Mouse (Mus musculus) CD4-positive helper T cell, adult 2 months (primary cell): ENCODE data around the gene Polr2f.

Experiments used
- DNase-seq: peaks from one replicate; pipeline ENCODE4 v3.0.0-alpha.2; 2012; ENCODE audit warnings: low read depth, missing footprints, low spot score

Polr2f gene

DNA sequence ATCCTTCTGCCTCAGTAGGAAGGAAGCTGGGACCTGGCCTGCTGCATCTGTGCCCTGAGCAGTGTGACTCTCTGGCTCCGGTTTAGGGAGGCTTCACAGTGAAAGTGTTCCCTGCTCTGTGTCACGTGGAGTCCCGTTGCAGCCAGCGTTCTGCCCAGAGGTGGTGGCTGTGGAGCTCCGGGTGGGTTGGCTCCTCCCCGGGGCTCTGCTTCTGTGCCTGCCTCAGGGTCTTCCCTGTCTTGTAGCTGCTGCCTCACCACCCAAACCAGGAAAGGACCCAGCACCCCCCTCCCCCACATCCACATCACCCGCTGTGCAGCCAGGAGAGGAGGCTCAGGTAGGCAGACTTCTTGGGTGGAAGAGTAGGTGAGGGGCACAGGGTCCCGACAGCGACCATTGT lies 21.3 kb upstream of the Polr2f start:
- DNase-seq: no peak

- no peak for DNase-seq
Observed at GRCm38 (mm10) chr15:79122119-79122518, 18.7 kb upstream of the Polr2f start.

DNA sequence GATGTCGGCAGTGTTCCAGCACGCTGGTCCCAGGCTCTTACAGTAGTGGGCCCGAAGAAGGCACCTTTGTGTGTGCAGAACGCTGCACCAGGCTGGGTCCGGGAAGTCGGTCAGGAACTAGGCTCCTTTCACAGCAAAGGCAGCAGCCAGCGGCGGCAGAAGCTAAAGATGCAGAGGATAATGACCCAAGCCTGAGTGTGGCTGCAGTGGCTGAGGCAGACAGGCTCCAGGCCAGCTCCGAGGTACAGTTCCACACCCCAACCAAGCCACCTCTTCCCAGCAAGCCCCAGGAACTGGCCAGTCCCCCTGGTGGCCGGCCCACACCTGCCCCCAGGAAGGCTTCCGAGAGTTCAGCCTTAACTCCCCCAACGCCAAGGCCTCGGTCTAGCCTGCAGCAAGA lies 18.3 kb upstream of the Polr2f start:
- no peak for DNase-seq

- no peak for DNase-seq
Observed at GRCm38 (mm10) chr15:79123751-79124150, 17.1 kb upstream of the Polr2f start.

- DNase-seq: no peak
Observed at GRCm38 (mm10) chr15:79124331-79124875, 16.4 kb upstream of the Polr2f start.

- DNase-seq: peak; percentile 57
Observed at GRCm38 (mm10) chr15:79126217-79126932, 14.4 kb upstream of the Polr2f start.

GRCm38 (mm10) chr15:79127101-79127500 lies 13.7 kb upstream of the Polr2f start:
- no peak for DNase-seq

DNA sequence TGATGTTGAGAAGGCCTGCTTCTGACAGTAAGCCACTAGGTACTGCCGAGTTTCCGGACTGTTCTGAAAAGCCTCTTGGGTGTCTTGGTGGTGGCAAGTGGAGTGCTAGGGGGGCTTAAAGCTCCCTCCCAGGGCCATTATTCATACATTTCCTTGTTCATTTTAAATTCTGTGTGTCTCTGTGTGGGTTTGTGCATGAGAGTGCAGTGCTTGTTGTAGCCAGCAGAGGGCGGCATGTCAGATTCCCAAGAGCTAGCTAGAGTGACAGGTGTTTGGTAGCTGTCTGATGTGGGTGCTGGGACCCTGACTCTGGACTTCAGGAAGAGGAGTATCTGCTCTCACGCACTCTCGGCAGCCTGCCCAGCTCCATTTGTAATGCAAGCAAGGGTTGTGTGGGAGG lies 12.6 kb upstream of the Polr2f start:
- DNase-seq: peak; percentile 31

DNA sequence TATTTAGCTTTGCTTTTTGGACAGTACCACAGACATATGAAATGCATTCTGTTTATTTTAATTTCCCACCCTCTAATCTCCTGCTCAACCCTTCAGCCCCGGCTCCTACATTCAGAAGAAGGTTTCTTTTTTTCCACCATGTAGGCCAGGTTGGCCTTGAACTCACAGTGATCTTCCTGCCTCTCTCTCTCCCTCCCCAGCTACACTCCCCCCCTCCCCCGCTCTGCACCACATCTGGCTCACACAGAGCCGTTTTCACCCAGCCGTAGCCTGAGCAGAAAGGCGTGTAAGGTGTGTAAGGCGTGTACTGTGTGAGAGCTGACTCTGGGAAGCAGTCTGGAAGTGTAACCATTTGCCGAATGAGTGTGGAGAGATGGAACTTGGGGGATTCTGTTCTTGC lies 11.5 kb upstream of the Polr2f start:
- DNase-seq: no peak

DNA sequence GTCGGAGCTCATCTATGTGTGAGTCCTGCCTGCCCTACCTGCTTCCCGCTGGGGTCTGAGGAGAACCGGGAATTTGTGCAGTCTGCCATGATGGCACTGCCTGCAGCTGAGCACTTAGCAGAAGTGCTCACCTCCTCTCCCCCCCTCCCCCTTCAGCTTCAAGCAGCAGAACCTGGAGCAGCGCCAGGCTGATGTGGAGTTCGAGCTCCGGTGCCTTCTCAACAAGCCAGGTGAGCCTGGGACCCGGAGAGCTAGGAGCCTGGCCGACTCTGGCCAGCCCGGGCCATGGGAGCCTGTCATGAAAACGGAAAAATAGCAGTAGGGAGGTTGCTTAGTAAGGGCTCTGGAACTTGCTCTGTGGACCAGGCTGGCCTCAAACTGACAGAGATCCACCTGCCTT lies 10.0 kb upstream of the Polr2f start:
- no peak for DNase-seq

DNA sequence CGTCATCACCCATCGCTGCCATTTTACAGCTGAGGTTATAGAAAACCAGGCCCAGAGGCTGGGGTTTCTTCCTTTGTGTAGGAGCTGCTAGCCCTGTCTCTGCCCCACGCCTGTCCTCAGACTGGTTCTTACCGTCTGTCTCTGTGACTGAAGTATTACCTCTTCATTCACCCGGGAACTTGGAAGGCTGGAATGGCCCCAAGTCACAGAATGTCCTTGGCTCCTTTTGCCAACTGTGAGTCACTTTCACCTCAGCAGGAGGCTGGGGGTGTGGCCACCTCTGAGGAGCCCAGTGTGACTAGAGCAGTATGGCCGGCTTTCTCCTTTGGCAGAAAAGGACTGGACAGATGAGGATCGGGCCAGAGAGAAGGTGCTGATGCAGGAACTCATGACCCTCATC lies 9.4 kb upstream of the Polr2f start:
- no peak for DNase-seq

DNA sequence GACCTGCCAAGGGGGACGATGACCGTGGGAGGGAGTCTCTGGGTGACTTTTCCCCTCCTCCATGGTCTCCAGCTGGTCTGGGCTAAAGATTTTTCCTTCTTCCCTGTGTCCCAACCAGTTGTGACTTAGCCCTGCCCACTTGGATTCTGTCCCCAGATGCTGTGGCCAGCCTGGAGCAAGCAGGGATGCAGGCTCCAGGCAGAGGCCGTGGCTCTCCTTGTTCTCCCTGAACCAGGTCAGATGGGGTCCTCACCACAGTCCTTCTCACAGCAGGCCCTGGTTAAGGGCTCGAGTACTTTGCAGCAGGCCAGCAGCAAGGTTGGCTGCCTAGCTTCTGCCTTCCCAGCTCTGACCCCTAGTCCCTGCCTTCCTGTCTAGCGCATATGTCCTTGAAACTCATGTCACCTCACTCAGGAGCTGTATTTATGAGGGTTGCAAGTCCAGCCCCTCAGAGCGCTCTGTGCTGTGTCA lies 7.6 kb upstream of the Polr2f start:
- DNase-seq: no peak

GRCm38 (mm10) chr15:79134496-79135270 lies 6.1 kb upstream of the Polr2f start:
- DNase-seq: no peak

DNA sequence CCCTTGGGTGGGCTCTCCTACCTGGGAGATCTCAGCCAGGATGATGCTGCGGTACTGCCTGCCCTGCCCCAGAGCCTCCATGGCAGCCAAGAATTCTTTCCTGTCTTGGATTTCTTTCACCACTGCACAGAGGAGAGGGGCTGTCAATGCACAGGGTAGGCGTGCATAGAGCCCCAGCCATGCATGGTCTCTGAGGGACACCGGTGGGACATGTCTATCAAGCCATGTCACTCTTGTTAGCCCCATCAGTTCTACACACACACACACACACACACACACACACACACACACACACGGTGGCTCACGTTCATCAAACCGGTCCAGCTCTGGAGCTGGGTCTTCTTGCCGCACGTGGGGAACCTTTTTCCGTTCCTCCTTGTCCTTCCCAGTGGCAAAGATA lies 5.5 kb upstream of the Polr2f start:
- no peak for DNase-seq

GRCm38 (mm10) chr15:79135783-79136575 lies 4.8 kb upstream of the Polr2f start:
- DNase-seq: no peak

GRCm38 (mm10) chr15:79139640-79140039 lies 1.2 kb upstream of the Polr2f start:
- peak; percentile 71 for DNase-seq

GRCm38 (mm10) chr15:79141566-79141917 lies 733 bp downstream of the Polr2f start:
- no peak for DNase-seq

DNA sequence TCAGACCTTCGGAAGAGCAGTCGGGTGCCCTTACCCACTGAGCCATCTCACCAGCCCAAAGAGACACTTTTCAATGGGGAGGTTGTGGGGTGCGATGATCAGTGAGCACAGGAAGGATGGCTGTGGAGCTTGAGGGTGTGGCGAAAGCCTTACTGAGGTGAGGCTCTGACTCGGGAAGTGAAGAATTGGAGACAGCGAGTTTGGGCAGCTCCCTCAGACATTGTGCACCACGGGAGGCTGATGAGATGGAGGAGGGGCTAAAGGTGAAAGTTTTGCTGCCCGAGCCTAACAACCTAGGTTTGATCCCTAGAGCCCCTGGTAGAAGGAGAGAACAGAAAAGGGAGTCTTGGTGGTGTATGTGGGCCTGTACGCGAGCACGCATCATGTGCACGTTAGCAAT lies 2.5 kb downstream of the Polr2f start:
- DNase-seq: no peak

- no peak for DNase-seq
Observed at GRCm38 (mm10) chr15:79144021-79144420, 3.2 kb downstream of the Polr2f start.

DNA sequence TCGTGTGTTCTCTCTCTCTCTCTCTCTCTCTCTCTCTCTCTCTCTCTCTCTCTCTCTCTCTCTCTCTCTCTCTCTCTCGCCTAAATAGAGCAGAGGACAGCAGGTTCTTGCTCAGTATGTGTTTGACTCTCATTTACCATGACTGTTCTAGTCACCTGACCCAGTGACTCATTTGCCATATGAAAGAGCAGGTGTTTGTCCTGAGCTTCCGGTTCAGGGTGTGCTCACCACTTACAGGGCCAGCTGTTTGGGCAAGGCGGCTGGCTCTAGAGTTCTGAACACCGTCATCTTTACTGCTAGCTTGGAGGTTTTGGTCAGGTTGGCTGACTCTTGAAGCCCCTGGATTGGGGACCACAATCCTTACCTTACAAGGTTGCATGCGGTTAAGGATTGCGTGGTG lies 4.7 kb downstream of the Polr2f start:
- no peak for DNase-seq

DNA sequence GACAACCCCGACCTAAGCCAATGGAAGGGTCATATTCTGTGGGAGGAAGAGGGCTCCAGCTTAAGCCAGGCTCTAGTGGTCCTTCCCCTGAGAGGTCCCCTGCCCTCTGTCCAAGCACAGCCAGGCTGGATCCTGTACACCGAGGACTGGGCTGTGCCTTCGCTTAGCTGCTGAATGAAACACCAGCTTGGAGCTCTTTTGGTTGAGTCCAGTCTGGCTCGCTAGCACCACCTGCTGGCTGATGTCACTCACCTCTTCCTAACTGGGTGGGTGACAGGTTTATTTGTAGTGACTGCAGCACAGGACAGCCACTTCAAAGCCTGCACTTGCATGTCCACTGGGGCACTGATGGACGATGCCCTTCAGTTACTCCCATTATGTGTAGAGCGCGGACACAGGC lies 7.7 kb downstream of the Polr2f start:
- DNase-seq: peak; percentile 74

- no peak for DNase-seq
Observed at GRCm38 (mm10) chr15:79151881-79152280, 11.1 kb downstream of the Polr2f start.
